Mouse (Mus musculus) lung, adult 2 months (tissue): ENCODE data around the gene Hsd17b7.

ENCODE experiments used
- CTCF ChIP-seq: fragments of 200-500 bp; IDR thresholded peaks from 2 replicates; pipeline ENCODE4 v1.5.1; 2011; ENCODE audit warnings: mild to moderate bottlenecking, low read length, control low read depth; ENCODE audit not compliant: insufficient read depth
- POLR2A ChIP-seq: fragments of 200-500 bp; IDR thresholded peaks from 2 replicates; pipeline ENCODE4 v1.6.1; 2011; ENCODE audit warnings: low read depth, mild to moderate bottlenecking, control low read depth, low read length, borderline replicate concordance; ENCODE audit errors: extremely low read depth

DNA sequence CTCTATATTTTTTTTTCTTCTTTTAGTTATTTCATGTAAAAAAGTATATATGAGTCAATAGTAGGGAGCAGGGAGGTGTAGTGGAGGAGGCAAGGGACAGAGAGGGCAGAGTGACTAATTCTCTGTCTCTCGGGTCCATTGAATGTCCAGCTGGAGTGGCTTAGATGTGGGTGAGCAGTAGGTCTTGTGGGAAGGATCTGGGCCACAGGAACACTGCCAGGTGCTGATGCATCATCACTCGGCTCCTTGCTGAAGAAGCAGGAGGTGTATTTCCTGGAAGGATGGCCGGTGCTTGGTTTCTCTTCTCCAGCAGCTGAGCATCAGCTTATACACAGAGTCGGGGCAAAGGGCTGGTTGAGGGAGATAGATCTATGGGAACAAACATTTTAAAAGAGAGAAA lies 8.6 kb upstream of the Hsd17b7 start:
- TF ChIP-seq POLR2A = no peak
- TF ChIP-seq CTCF = no peak
